Mouse (Mus musculus) cerebellum, adult 2 months (tissue): Measurements from ENCODE around the gene Mta1.

Experiments
- CTCF ChIP-seq: fragments of 200-500 bp; IDR thresholded peaks from 2 replicates; pipeline ENCODE4 v1.5.1; 2011; ENCODE audit warnings: low read depth, mild to moderate bottlenecking, control low read depth, low read length, moderate library complexity, borderline replicate concordance; ENCODE audit not compliant: insufficient read depth
- POLR2A ChIP-seq: fragments of 200-500 bp; IDR thresholded peaks from 2 replicates; pipeline ENCODE4 v1.6.1; 2011; ENCODE audit warnings: low read length, control low read depth, borderline replicate concordance; ENCODE audit not compliant: insufficient read depth

GRCm38 (mm10) chr12:113146112-113147057 is 48.3 kb downstream of the Mta1 start, which contains the start of gene Crip1:
- TF ChIP-seq POLR2A: no peak
- TF ChIP-seq CTCF: peak; percentile 76
